Mouse (Mus musculus): ENCODE data around the gene Epb41l3.

Epb41l3 gene

GRCm38 (mm10) chr17:69181560-69182316 is 106.3 kb downstream of the Epb41l3 start:
- no peak for DNase-seq (ENCODE audit: low spot score in 2 of 2)

- no peak for DNase-seq (ENCODE audit: low spot score in 2 of 2)
Measured at GRCm38 (mm10) chr17:69187794-69188193, 112.3 kb downstream of the Epb41l3 start.

DNA sequence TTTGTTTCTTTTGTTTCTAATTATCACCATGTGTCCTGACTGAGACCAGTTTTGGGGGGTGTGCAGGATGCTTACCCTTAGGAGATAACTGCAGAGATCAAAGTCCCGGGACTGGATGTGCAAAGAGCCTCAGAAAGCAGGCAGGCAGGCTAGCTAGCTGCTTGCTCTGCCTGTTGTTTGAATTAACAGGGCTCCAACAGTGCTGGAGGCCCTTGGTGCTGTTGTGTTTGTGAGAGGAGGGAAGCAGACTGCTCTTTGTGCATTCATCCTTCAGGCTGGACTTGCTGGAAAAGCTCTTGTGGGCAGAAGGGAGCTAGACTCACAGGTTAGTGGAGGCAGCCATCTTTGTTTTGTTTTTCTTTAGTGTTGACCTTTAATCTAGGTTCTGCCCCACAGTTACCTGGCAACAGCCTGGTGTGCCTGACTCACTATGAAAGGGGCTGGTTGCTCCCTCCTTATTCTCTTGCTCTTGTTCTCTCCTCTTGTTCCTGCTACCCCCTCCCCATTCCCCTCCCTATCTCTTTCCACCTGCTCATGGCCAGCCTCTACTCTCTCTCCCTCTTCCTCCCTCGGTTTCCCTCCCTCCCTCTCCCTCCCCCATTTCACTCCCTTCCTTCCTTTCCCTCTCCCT is 117.5 kb downstream of the Epb41l3 start:
- no peak for DNase-seq (ENCODE audit: low spot score in 2 of 2)

GRCm38 (mm10) chr17:69194599-69194998 is 119.1 kb downstream of the Epb41l3 start:
- DNase-seq (ENCODE audit: low spot score in 2 of 2), result no peak

DNA sequence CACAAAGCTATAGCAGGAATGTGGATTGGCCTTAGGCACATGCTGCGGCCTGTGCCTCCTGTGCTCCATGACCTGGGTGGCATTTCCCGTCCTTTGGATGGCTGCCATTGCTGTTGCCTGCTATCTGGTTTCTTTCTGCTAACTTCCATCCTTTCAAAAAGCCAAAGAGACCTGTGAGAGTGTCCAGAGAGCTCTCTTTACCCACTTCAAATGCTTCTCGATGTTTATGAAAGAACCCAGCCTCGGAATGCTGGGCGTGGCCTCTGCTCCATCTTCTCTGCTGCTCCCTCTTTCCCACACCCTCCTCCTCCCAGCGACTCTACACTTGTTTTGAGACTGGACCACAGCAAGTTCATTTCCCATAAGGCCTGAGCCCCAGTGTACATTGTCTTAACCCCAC is 120.3 kb downstream of the Epb41l3 start:
- no peak for DNase-seq (ENCODE audit: low spot score in 2 of 2)

GRCm38 (mm10) chr17:69196656-69197055 is 121.2 kb downstream of the Epb41l3 start:
- DNase-seq (ENCODE audit: low spot score in 2 of 2), result peak; percentile 20 to 33

GRCm38 (mm10) chr17:69198805-69199204 is 123.3 kb downstream of the Epb41l3 start:
- no peak for DNase-seq (ENCODE audit: low spot score in 2 of 2)

DNA sequence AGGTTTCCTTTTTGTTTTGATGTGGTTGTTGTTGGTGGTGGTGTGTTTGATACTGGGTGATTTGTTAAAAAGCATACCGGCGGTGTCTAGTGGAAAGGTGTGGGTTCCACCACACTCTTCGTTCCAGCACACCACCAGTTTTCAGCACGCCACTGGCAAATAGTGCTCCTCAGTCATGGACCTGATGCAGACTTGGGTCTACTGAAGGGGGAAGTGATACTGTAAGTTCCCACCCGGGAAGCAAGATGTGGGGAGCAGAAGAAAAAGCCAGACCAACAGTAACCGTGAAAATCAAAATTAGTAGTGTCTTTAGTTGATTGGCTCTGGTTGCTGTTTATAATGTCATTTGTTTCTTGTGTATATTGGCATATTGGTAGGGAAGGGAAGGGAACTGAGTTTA is 124.3 kb downstream of the Epb41l3 start:
- DNase-seq (ENCODE audit: low spot score in 2 of 2), result no peak

GRCm38 (mm10) chr17:69200936-69201335 is 125.5 kb downstream of the Epb41l3 start:
- DNase-seq (ENCODE audit: low spot score in 2 of 2), result no peak

DNA sequence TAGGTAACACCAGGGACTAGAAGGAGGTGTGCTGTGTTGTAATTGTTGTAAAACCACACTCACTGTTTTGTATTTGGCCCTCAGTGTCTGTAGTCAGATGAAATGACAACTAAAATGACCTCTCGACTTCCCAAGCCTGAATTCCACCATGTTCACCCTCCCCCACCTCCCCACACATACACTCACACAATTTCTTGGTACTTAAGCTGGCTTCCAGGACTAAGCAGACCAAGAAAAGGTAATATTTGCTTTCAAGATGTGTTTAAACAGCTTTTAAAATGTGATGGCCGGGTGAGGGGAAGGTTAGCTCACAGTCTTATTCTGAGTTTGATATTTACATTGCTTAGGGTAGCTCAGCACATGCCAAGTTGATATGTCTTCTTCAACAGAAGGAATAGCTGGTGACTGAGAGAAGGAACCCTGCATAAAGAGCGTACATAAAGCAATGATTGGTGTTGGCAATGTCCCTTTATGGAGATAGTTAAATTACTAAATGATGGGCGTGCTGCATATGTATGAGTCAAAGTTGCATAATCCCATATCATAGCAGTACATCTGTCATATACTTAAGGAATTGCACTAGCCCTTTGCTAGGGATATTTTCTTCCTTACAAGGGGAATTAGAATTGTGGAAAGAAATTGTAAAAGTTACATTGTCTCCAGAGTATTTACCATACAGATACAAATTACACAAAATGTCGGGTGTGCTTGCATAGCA is 130.0 kb downstream of the Epb41l3 start:
- no peak for DNase-seq (ENCODE audit: low spot score in 2 of 2)

GRCm38 (mm10) chr17:69207562-69208312 is 132.3 kb downstream of the Epb41l3 start:
- peak in 1 of 2 experiments; percentile 19 for DNase-seq (ENCODE audit: low spot score in 2 of 2)

GRCm38 (mm10) chr17:69211065-69211464 is 135.6 kb downstream of the Epb41l3 start:
- no peak for DNase-seq (ENCODE audit: low spot score in 2 of 2)

GRCm38 (mm10) chr17:69216120-69216519 is 140.6 kb downstream of the Epb41l3 start:
- no peak for DNase-seq (ENCODE audit: low spot score in 2 of 2)

- DNase-seq (ENCODE audit: low spot score in 2 of 2), result no peak
Measured at GRCm38 (mm10) chr17:69220849-69221248, 145.4 kb downstream of the Epb41l3 start.

- no peak for DNase-seq (ENCODE audit: low spot score in 2 of 2)
Measured at GRCm38 (mm10) chr17:69221377-69221776, 145.9 kb downstream of the Epb41l3 start.

DNA sequence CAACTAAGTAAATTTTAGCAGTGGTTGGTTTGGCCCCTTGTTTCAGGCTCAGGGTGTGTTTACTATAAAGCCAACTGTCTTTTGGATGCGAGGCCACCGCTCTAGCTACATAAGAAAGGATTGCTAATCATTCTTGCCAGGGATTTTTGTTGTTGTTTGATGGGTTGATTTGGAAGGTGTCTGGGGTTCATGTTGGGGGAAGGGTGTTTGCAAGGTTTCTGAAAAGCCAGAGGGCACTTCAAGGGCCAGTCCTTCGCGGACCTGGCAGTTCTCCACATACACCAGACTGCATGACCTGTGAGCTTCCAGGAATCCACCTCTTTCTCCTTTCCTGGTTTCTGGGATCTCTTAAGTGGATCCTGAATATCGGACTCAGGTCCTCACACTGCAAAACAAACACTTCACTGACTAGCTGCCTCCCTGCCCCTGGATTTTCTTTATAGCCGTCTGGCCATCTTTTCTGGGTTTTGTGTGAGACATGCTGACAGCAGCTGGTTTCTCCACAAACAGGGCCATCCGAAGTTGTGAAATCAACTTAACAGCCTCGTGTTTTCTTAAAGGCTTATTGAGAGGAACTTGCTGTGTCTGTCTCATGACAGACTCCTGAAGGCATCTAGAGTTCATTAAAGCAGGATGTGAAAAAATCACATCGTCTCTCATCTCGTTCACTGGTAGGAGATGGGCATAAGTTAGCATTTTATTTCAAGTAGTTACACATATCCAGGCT is 146.6 kb downstream of the Epb41l3 start:
- no peak for DNase-seq (ENCODE audit: low spot score in 2 of 2)

- DNase-seq (ENCODE audit: low spot score in 2 of 2), result no peak
Measured at GRCm38 (mm10) chr17:69225996-69226395, 150.5 kb downstream of the Epb41l3 start.

GRCm38 (mm10) chr17:69227426-69228014 is 152.0 kb downstream of the Epb41l3 start:
- DNase-seq (ENCODE audit: low spot score in 2 of 2), result no peak

GRCm38 (mm10) chr17:69229451-69229850 is 154.0 kb downstream of the Epb41l3 start:
- DNase-seq (ENCODE audit: low spot score in 2 of 2), result no peak

DNA sequence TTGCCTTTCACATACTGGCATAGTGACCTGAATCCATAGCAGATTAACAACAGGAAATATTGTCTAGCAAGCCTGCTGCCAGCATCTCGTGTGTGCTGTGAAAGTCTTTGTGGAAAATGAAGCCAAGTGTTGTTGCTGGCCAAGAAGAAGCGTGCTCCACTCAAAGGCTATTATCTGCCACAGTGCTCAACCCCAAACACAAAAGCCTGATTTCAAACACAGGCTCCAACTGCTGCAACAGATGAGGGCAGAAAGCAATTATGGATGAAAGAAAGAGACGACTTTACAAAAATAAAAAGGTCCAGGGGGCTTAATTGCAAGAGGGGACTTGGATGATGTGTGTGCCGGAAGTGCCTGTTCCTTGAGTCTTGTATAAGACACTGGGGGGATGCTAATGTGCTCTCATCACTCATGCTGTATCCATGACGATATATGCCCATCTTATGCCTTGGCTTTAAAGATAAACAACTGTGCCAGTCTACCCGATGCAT is 154.7 kb downstream of the Epb41l3 start:
- no peak for DNase-seq (ENCODE audit: low spot score in 2 of 2)

DNA sequence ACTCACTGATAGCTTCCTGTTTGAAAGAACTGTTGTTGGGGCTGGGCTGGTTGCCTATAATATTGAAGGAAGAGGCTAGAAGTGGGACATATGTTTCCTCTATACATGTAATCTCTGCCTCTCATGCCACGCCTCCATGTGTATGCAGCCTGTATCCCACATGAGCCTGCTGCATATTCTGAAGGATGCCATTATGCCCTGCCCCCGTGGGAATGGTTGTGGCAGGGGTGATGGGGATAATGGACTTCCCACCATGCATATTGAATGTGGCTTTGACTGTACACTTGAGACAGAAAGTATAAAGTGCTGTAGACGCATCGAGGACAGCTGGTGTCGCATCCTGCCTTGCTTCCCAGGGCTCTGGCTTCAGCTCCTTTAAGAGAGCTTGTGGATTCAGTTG is 155.9 kb downstream of the Epb41l3 start:
- DNase-seq (ENCODE audit: low spot score in 2 of 2), result no peak

All from frontal cortex, postnatal 36 days (tissue).